Comparison of ENCODE assay signal across 31 mouse cellular contexts in genomic region chr10:92671906-92672305, GRCm38 (mm10).
"Had no signal": no experiment of that assay in that cellular context is flagged by ENCODE, and none has a peak within 500 bp of the region (broad histone marks: within the 10 kb centered on the region; RNA-seq: fewer than 3 reads in every experiment).

No protein-coding gene starts in this region.

- H3K4me3 ChIP-seq: limb, embryonic 10.5 days; limb, embryonic 12.5 days; limb, embryonic 13.5 days; limb, embryonic 15.5 days; liver, embryonic 12.5 days; liver, embryonic 13.5 days; liver, embryonic 15.5 days; lung, embryonic 15.5 days; megakaryocyte, embryonic 14.5 days; midbrain, embryonic 10.5 days; midbrain, embryonic 12.5 days; midbrain, embryonic 13.5 days; midbrain, embryonic 15.5 days; myocyte had no signal

- H3K27me3 ChIP-seq: limb, embryonic 12.5 days; limb, embryonic 13.5 days; limb, embryonic 15.5 days; liver, embryonic 12.5 days; liver, embryonic 13.5 days; liver, embryonic 15.5 days; lung, embryonic 15.5 days; megakaryocyte, embryonic 14.5 days; midbrain, embryonic 12.5 days; midbrain, embryonic 13.5 days; midbrain, embryonic 15.5 days had no signal

- H3K9me3 ChIP-seq: limb, embryonic 10.5 days; limb, embryonic 12.5 days; limb, embryonic 13.5 days; limb, embryonic 15.5 days; liver, embryonic 12.5 days; liver, embryonic 13.5 days; liver, embryonic 15.5 days; lung, embryonic 15.5 days; megakaryocyte, embryonic 14.5 days; midbrain, embryonic 10.5 days; midbrain, embryonic 12.5 days; midbrain, embryonic 13.5 days; midbrain, embryonic 15.5 days had no signal

- H3K36me3 ChIP-seq: limb, embryonic 10.5 days; limb, embryonic 12.5 days; limb, embryonic 13.5 days; limb, embryonic 15.5 days; liver, embryonic 12.5 days; liver, embryonic 13.5 days; liver, embryonic 15.5 days; lung, embryonic 15.5 days; midbrain, embryonic 10.5 days; midbrain, embryonic 12.5 days; midbrain, embryonic 13.5 days; midbrain, embryonic 15.5 days had no signal

- DNase-seq: left cerebral cortex, postnatal 4 days; liver; liver, embryonic 13.5 days; liver, postnatal 0 days; lung, adult 18-20 months; lung, adult 2 months; lung, embryonic 14.5 days; lung, postnatal 10 days; lung, postnatal 14 days; lung, postnatal 36 days; lung, postnatal 4 days; midbrain, embryonic 14.5 days had no signal

- H3K27ac ChIP-seq: limb, embryonic 10.5 days; limb, embryonic 12.5 days; limb, embryonic 13.5 days; limb, embryonic 15.5 days; liver, embryonic 12.5 days; liver, embryonic 13.5 days; liver, embryonic 14.5 days; liver, embryonic 15.5 days; lung, embryonic 15.5 days; macrophage; midbrain, embryonic 10.5 days; midbrain, embryonic 12.5 days; midbrain, embryonic 13.5 days; midbrain, embryonic 15.5 days had no signal

- H3K4me1 ChIP-seq: limb, embryonic 10.5 days; limb, embryonic 12.5 days; limb, embryonic 13.5 days; limb, embryonic 15.5 days; liver, embryonic 12.5 days; liver, embryonic 13.5 days; liver, embryonic 15.5 days; lung, embryonic 15.5 days; megakaryocyte, embryonic 14.5 days; midbrain, embryonic 10.5 days; midbrain, embryonic 12.5 days; midbrain, embryonic 13.5 days; midbrain, embryonic 15.5 days had no signal

- H3K9ac ChIP-seq: limb, embryonic 12.5 days; limb, embryonic 13.5 days; limb, embryonic 15.5 days; liver, embryonic 12.5 days; liver, embryonic 13.5 days; liver, embryonic 14.5 days; liver, embryonic 15.5 days; liver, postnatal 0 days; lung, embryonic 14.5 days; lung, embryonic 15.5 days; midbrain, embryonic 12.5 days; midbrain, embryonic 13.5 days; midbrain, embryonic 15.5 days had no signal

- H3K4me2 ChIP-seq: limb, embryonic 12.5 days; limb, embryonic 13.5 days; limb, embryonic 15.5 days; liver, embryonic 11.5 days; liver, embryonic 12.5 days; liver, embryonic 13.5 days; liver, embryonic 15.5 days; lung, embryonic 14.5 days; lung, embryonic 15.5 days; midbrain, embryonic 11.5 days; midbrain, embryonic 12.5 days; midbrain, embryonic 13.5 days; midbrain, embryonic 15.5 days had no signal

- ATAC-seq: liver, embryonic 12.5 days; liver, postnatal 0 days; lung, postnatal 0 days; midbrain, embryonic 13.5 days; midbrain, embryonic 15.5 days; midbrain, embryonic 16.5 days had no signal
